Mouse (Mus musculus) 3T3-L1 (cell line): ENCODE measurements around the gene Krtap22-2.
"Not testable (repeated sequence)": the region's sequence is repeated elsewhere in the genome, so short reads cannot be mapped to it uniquely, and the experiment has no call there.

Experiments used
- DNase-seq: peaks from one replicate; pipeline ENCODE4 v3.0.0-alpha.2; 2015; ENCODE audit warnings: low read depth, low spot score

Gene Krtap22-2

DNA sequence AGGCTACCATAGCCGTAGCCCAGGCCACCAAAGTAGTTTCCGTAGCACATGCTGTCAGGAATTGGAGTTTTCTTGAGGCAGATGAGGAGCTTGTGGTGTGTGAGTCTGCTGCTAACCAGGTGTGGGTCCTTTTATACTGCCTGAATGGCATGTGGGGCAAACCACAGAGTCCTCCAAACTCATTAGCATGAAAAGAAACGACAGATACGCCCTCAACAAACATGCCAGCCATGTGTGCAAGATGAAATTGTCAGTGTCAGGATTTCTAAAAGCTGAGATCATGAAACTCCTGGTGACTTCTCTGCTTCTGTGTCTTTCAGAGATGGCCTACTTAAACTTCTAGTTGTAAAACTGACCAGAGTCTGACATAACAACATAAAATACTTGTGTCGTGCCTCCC lies at the start of gene Krtap22-2:
Gene Krtap22-2, minus strand, starts transcription at position 101 of the 400 bp plus-strand sequence.
- no peak for DNase-seq

GRCm38 (mm10) chr16:89047783-89048182 lies 37.2 kb upstream of the Krtap22-2 start, which contains the start of gene Krtap6-5:
TSS of gene Krtap6-5 (minus strand) at chr16:89047883.
- no peak for DNase-seq

DNA sequence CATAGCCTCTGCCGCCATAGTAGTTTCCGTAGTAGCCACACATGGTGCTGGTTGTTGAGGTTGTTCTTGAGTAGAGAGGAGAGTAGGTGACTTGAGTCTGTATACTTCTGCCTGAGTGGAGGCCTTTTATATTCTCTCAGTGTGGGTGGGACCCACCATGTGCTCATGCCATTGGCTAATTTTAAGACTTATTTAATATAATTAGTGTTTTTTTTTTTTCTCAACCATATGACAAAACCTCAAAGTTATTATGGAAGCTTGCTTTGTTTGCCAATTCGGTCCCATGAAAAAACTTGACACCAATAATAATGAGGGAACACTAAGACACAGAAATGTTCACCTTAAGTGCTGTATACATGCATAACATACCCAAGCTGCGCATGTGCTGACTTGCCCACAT lies 30.8 kb upstream of the Krtap22-2 start, which contains the start of gene Gm10228:
Gene Gm10228, minus strand, starts transcription at position 101 of the 400 bp plus-strand sequence.
- DNase-seq = not testable (repeated sequence)

- not testable (repeated sequence) for DNase-seq
These were observed 20.8 kb upstream of the Krtap22-2 start, which contains the start of gene Krtap6-1 for GRCm38 (mm10) chr16:89031399-89031798. TSS of gene Krtap6-1 (plus strand) at chr16:89031699.

GRCm38 (mm10) chr16:89014984-89015383 lies 4.4 kb upstream of the Krtap22-2 start, which contains the start of gene Gm10229:
TSS of gene Gm10229 (plus strand) at chr16:89015284.
- not testable (repeated sequence) for DNase-seq

DNA sequence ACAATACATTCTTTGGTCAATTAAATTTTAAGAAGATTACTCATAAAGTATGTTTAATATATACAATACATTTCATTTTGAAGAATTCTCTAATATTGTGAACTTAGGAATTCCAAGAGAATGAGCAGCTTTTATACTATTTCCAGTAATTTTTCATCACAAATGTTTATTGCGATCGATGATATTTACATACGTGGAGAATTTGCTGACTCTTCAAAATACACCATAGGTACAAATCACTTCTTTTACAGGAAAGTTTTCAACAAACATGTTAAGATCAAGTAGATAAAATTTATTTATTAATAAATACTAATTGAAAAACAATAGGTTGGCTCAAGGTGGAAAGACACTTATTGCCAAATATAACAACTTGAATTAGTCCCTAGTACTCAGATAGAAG lies 3.4 kb upstream of the Krtap22-2 start:
- DNase-seq = no peak

DNA sequence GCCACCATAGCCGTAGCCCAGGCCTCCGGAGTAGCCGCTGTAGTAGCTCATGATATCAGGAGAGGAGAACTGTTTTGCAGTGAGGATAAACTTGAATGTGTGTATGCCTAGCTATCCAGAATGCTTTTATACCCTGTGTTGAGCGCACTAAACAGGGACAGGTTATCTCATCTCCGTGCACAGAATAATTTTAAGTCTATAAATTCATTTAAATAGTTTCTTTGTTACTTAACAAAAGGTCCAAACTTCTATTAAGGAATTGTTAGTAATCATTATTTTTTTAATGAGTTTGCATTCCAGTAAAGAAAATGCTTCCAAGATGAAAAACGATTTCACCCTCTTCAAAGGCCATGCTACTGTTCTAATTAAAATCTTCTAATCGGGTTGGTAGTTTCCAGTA lies 47.8 kb downstream of the Krtap22-2 start, which contains the start of gene Krtap16-3:
Gene Krtap16-3, minus strand, starts transcription at position 101 of the 400 bp plus-strand sequence.
- no peak for DNase-seq
